Mouse (Mus musculus) right cerebral cortex, postnatal 4 days (tissue): Measurements from ENCODE around the gene Cdc6.

ENCODE experiments used
- DNase-seq: peaks from one replicate; pipeline ENCODE4 v3.0.0-alpha.2; 2022

Cdc6 gene

GRCm38 (mm10) chr11:98945605-98945977 is 38.0 kb downstream of the Cdc6 start:
- DNase-seq = no peak

GRCm38 (mm10) chr11:98947969-98948569 is 40.5 kb downstream of the Cdc6 start:
- DNase-seq = no peak

- DNase-seq = no peak
Observed at GRCm38 (mm10) chr11:98949242-98949957, 41.8 kb downstream of the Cdc6 start.

GRCm38 (mm10) chr11:98949958-98950460 is 42.4 kb downstream of the Cdc6 start:
- no peak for DNase-seq

- no peak for DNase-seq
Observed at GRCm38 (mm10) chr11:98950484-98950883, 42.9 kb downstream of the Cdc6 start.

- no peak for DNase-seq
Observed at GRCm38 (mm10) chr11:98951026-98951906, 43.7 kb downstream of the Cdc6 start.

- DNase-seq = no peak
Observed at GRCm38 (mm10) chr11:98952111-98952510, 44.5 kb downstream of the Cdc6 start.

- no peak for DNase-seq
Observed at GRCm38 (mm10) chr11:98952736-98953135, 45.1 kb downstream of the Cdc6 start.

GRCm38 (mm10) chr11:98953361-98953760 is 45.8 kb downstream of the Cdc6 start:
- no peak for DNase-seq

- DNase-seq = no peak
Observed at GRCm38 (mm10) chr11:98953835-98954320, 46.3 kb downstream of the Cdc6 start.

- DNase-seq = peak; percentile 88
Observed at GRCm38 (mm10) chr11:98954373-98954772, 46.8 kb downstream of the Cdc6 start.

- no peak for DNase-seq
Observed at GRCm38 (mm10) chr11:98954801-98955706, 47.5 kb downstream of the Cdc6 start.

GRCm38 (mm10) chr11:98955707-98956235 is 48.2 kb downstream of the Cdc6 start:
- no peak for DNase-seq

- no peak for DNase-seq
Observed at GRCm38 (mm10) chr11:98956340-98956739, 48.7 kb downstream of the Cdc6 start.

- DNase-seq = no peak
Observed at GRCm38 (mm10) chr11:98959437-98960312, 52.1 kb downstream of the Cdc6 start.

GRCm38 (mm10) chr11:98960313-98960906 is 52.8 kb downstream of the Cdc6 start:
- no peak for DNase-seq

GRCm38 (mm10) chr11:98961051-98961592 is 53.5 kb downstream of the Cdc6 start:
- no peak for DNase-seq

- no peak for DNase-seq
Observed at GRCm38 (mm10) chr11:98961766-98962165, 54.2 kb downstream of the Cdc6 start.

GRCm38 (mm10) chr11:98962421-98963095 is 55.0 kb downstream of the Cdc6 start:
- no peak for DNase-seq
